Mouse (Mus musculus): ENCODE data around the gene Lefty2.

GRCm38 (mm10) chr1:180942166-180943031 is 49.5 kb downstream of the Lefty2 start, which contains the start of gene Tmem63a:
- no peak for TF ChIP-seq CTCF (IDR thresholded peaks at IDR 0.05; ENCODE audit: low read depth, low read length)
- no peak for TF ChIP-seq POLR2A (IDR thresholded peaks at IDR 0.05; ENCODE audit: borderline replicate concordance, low read depth, low read length)
